8 mouse cellular contexts compared by ENCODE assay signal in genomic region chr4:140657681-140658575, GRCm38 (mm10). TPM values are rescaled to one million over a fixed set of nuclear protein-coding genes. Genes with fewer than 3 reads are reported as not detected.
A peak's percentile ranks its signal among the peaks of the same experiment; 100 is the strongest.
DNase-seq lines count a peak whose midpoint lies in the region; TF ChIP-seq lines count a peak whose summit lies in the region.

No protein-coding gene starts in this region.

- no peak overlapping the region for H3K27ac ChIP-seq in ES-E14 (ENCODE audit: insufficient read depth, low read depth, low read length, poor library complexity, severe bottlenecking)

- no peak for DNase-seq in ES-E14 (ENCODE audit: low read depth, low spot score)
- peak; percentile 50 for DNase-seq in cerebellum, adult 8-10 months
- peak; percentile 77 to 78 for DNase-seq in frontal cortex, adult 2 months (ENCODE audit: extremely low spot score in 1 of 2, low spot score in 1 of 2)
- DNase-seq in heart, postnatal 4 days = peak; percentile 88
- peak; percentile 87 to 91 for DNase-seq in layer of hippocampus, adult 8-10 months (ENCODE audit: low spot score in 2 of 2)
- DNase-seq in lung, adult 2 months = peak; percentile 38
- peak; percentile 96 for DNase-seq in retina, postnatal 1 day
- no peak for DNase-seq in B cell, adult 2 months

- peak overlapping the region; percentile 12 to 40; a peak in 3 of 4 replicates for H3K4me3 ChIP-seq in ES-E14 (ENCODE audit: insufficient read depth in 1 of 2, low read depth in 1 of 2, low read length in 2 of 2, poor library complexity in 1 of 2, severe bottlenecking in 1 of 2)
- H3K4me3 ChIP-seq in lung, adult 2 months (replicated peaks; ENCODE audit: extremely low read depth, low read depth, low read length) = no peak overlapping the region

- in situ Hi-C loops in ES-E14 (cut with MboI; ENCODE audit: low sequenced_read_pairs in 2 of 2, unreplicated experiment in 2 of 2) = no loop called here

- H3K9ac ChIP-seq in ES-E14 (ENCODE audit: insufficient read depth, low read depth, low read length, poor library complexity, severe bottlenecking) = no peak overlapping the region

- TF ChIP-seq POLR2A in lung, adult 2 months (IDR thresholded peaks at IDR 0.05; ENCODE audit: borderline replicate concordance, extremely low read depth, low read depth, low read length) = no peak

- WGBS in lung, adult 2 months = 14% methylated on average over 24 of the region's 24 CpGs

- H3K4me1 ChIP-seq in ES-E14 (ENCODE audit: control insufficient read depth in 2 of 2, insufficient read depth in 2 of 2, low read length in 2 of 2, poor library complexity in 1 of 2) = peaks cover 0 to 22% of the 10 kb centered on the region in 2 experiments; a peak in 2 of 4 replicates
- H3K4me1 ChIP-seq in lung, adult 2 months (ENCODE audit: control insufficient read depth, insufficient read depth, low read length) = peaks cover 14% of the 10 kb centered on the region

- H3K9me3 ChIP-seq in ES-E14 (ENCODE audit: control insufficient read depth, insufficient read depth, low read depth, low read length) = no peaks in the 10 kb centered on the region

- TF ChIP-seq CTCF in lung, adult 2 months (IDR thresholded peaks at IDR 0.05; ENCODE audit: insufficient read depth, low read length) = no peak

- no peaks in the 10 kb centered on the region for H3K36me3 ChIP-seq in ES-E14 (ENCODE audit: control insufficient read depth, insufficient read depth, low read length, poor library complexity, severe bottlenecking)

TF ChIP-seq in ES-E14, 5 proteins besides CTCF, POLR2A, EP300 and RAD21:
- TF ChIP-seq HCFC1 (IDR thresholded peaks at IDR 0.05; ENCODE audit: borderline replicate concordance, insufficient read depth, low read length) = no peak
- TF ChIP-seq MAFK (IDR thresholded peaks at IDR 0.05; ENCODE audit: insufficient read depth, low read depth, low read length) = no peak
- no peak for TF ChIP-seq ZC3H11A (IDR thresholded peaks at IDR 0.05; ENCODE audit: borderline replicate concordance, low read depth, low read length)
- no peak for TF ChIP-seq ZNF384 (IDR thresholded peaks at IDR 0.05; ENCODE audit: low read depth, low read length)
- TF ChIP-seq CHD2 (IDR thresholded peaks at IDR 0.05; ENCODE audit: low read depth, low read length) = no peak
TF ChIP-seq in ES-E14: peak in this region for 0.

RNA-seq across cellular contexts. Expression of gene Arhgef10l, which starts 7.9 kb away (rescaled TPM):
- total RNA-seq in ES-E14 (2012; rRNA removed) = 14.8 and 20.0 TPM in 2 replicates
- polyA plus RNA-seq in frontal cortex, adult 2 months (2012; rRNA removed) = 28.9 and 29.2 TPM in 2 replicates
- total RNA-seq in heart, postnatal 4 days (2021) = 10 to 100 TPM; 45.9 to 46.7 TPM
- 10 to 100 TPM; 44.6 to 55.8 (median 46.7) TPM for total RNA-seq in layer of hippocampus, adult 8-10 months (2022)
- 29.2 and 34.6 TPM in 2 replicates for polyA plus RNA-seq in lung, adult 2 months (2012; rRNA removed)

RNA-seq across cellular contexts. Expression of gene Rcc2, which starts 42.4 kb away (rescaled TPM):
- total RNA-seq in ES-E14 (2012; rRNA removed) = 250 and 322 TPM in 2 replicates
- polyA plus RNA-seq in frontal cortex, adult 2 months (2012; rRNA removed) = 46.3 and 49.8 TPM in 2 replicates
- 10 to 100 TPM; 38.2 to 38.5 TPM for total RNA-seq in heart, postnatal 4 days (2021)
- total RNA-seq in layer of hippocampus, adult 8-10 months (2022) = 10 to 100 TPM; 82.5 to 87.8 (median 85.0) TPM
- 40.6 and 49.6 TPM in 2 replicates for polyA plus RNA-seq in lung, adult 2 months (2012; rRNA removed)

Comparison
In these comparisons a context has a peak if more than half of its experiments do, and no peak if none do; other contexts are left out.
1. DNase-seq: peak in cerebellum, adult 8-10 months (single experiment), frontal cortex, adult 2 months (2 of 2), heart, postnatal 4 days (single experiment), layer of hippocampus, adult 8-10 months (2 of 2), lung, adult 2 months (single experiment) and retina, postnatal 1 day (single experiment); none in ES-E14 (single experiment) and B cell, adult 2 months (0 of 2).